Mouse (Mus musculus): ENCODE measurements around the gene Cnn2. TPM values are rescaled to one million over a fixed set of nuclear protein-coding genes. Genes with fewer than 3 reads are reported as not detected.

The Cnn2 gene
- polyA plus RNA-seq, 1 experiment, result 387 TPM

- no peaks in the 10 kb centered on the region for H3K4me1 ChIP-seq (ENCODE audit: control insufficient read depth, insufficient read depth, low read length)
- WGBS, result 86% methylated on average over 33 of the region's 36 CpGs
- DNase-seq, result no peak
- no peak overlapping the region for H3K4me3 ChIP-seq (replicated peaks; ENCODE audit: extremely low read depth, low read depth, low read length)
- TF ChIP-seq CTCF (IDR thresholded peaks at IDR 0.05; ENCODE audit: insufficient read depth, low read length) (no peak), POLR2A (IDR thresholded peaks at IDR 0.05; ENCODE audit: borderline replicate concordance, extremely low read depth, low read depth, low read length) (no peak)
Measured at GRCm38 (mm10) chr10:79976722-79977107, 11.7 kb upstream of the Cnn2 start.

GRCm38 (mm10) chr10:79977324-79977723 is 11.1 kb upstream of the Cnn2 start:
- H3K4me3 ChIP-seq (replicated peaks; ENCODE audit: extremely low read depth, low read depth, low read length), result no peak overlapping the region
- DNase-seq, result no peak
- TF ChIP-seq CTCF (IDR thresholded peaks at IDR 0.05; ENCODE audit: insufficient read depth, low read length) (no peak), POLR2A (IDR thresholded peaks at IDR 0.05; ENCODE audit: borderline replicate concordance, extremely low read depth, low read depth, low read length) (no peak)
- WGBS, result 89% methylated on average over 28 of the region's 28 CpGs
- peaks cover under 1% of the 10 kb centered on the region for H3K4me1 ChIP-seq (ENCODE audit: control insufficient read depth, insufficient read depth, low read length)

DNA sequence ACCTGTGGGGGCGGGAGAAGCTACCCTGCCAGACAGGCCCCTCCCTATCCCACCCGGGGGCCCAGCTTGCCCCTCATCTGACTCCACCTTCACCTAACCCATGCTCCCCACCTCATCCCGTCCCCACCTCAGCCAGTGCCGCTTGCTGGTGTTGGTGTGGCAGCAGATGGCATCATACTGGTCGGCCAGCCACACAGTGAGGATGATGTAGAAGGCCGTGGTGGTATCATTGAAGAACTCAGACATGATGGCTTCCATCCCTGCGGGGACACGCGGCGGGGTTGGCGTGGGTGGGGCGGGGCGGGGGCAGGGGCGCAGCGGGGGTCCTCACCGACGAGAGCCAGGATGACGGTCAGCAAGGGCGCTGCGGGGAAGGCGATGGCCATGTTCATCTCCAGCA is 10.3 kb upstream of the Cnn2 start:
- no peak for DNase-seq
- Histone ChIP-seq H3K4me3 (replicated peaks; ENCODE audit: extremely low read depth, low read depth, low read length) (no peak overlapping the region), H3K4me1 (ENCODE audit: control insufficient read depth, insufficient read depth, low read length) (peaks cover 8% of the 10 kb centered on the region)
- TF ChIP-seq POLR2A (IDR thresholded peaks at IDR 0.05; ENCODE audit: borderline replicate concordance, extremely low read depth, low read depth, low read length), result no peak
- TF ChIP-seq CTCF (IDR thresholded peaks at IDR 0.05; ENCODE audit: insufficient read depth, low read length), result no peak
- 96% methylated on average over 21 of the region's 21 CpGs for WGBS

- peaks cover 11% of the 10 kb centered on the region for H3K4me1 ChIP-seq (ENCODE audit: control insufficient read depth, insufficient read depth, low read length)
- H3K4me3 ChIP-seq (replicated peaks; ENCODE audit: extremely low read depth, low read depth, low read length), result no peak overlapping the region
- no peak for TF ChIP-seq POLR2A (IDR thresholded peaks at IDR 0.05; ENCODE audit: borderline replicate concordance, extremely low read depth, low read depth, low read length)
- no peak for TF ChIP-seq CTCF (IDR thresholded peaks at IDR 0.05; ENCODE audit: insufficient read depth, low read length)
- no peak for DNase-seq
- WGBS, result 93% methylated on average over 22 of the region's 22 CpGs
Measured at GRCm38 (mm10) chr10:79979401-79980155, 8.8 kb upstream of the Cnn2 start.

GRCm38 (mm10) chr10:79983205-79983604 is 5.2 kb upstream of the Cnn2 start:
- DNase-seq, result no peak
- H3K4me3 ChIP-seq (replicated peaks; ENCODE audit: extremely low read depth, low read depth, low read length), result peak overlapping the region; percentile 85
- 58% methylated on average over 5 of the region's 5 CpGs for WGBS
- peaks cover 27% of the 10 kb centered on the region for H3K4me1 ChIP-seq (ENCODE audit: control insufficient read depth, insufficient read depth, low read length)
- TF ChIP-seq POLR2A (IDR thresholded peaks at IDR 0.05; ENCODE audit: borderline replicate concordance, extremely low read depth, low read depth, low read length) (no peak), CTCF (IDR thresholded peaks at IDR 0.05; ENCODE audit: insufficient read depth, low read length) (no peak)

DNA sequence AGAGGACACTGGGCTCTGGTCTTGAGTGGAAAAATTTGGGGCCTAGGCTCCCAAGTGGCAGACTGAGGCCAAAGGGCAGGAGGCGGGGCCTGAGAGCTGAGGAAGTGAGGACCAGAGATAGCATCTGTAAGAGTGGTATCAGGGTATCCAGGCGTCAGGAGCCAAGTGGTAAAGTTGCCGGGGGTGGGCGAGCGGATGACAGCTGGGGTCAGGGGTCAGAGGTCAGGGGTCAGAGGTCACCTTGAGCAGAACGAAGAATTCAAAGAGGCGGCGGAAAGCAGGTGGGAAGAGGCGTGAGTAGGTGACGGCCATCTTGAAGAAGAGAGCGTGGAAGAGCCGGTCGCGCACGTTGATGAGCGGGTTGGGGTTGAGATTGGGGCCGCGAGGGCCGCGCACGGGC is 4.7 kb upstream of the Cnn2 start:
- DNase-seq, result peak; percentile 66
- WGBS, result 4% methylated on average over 21 of the region's 21 CpGs

GRCm38 (mm10) chr10:79984195-79984816 is 4.1 kb upstream of the Cnn2 start, which contains the start of gene Tmem259:
Gene Tmem259, minus strand, starts transcription at chr10:79984330.
- Histone ChIP-seq H3K4me1 (ENCODE audit: control insufficient read depth, insufficient read depth, low read length) (peaks cover 28% of the 10 kb centered on the region), H3K4me3 (replicated peaks; ENCODE audit: extremely low read depth, low read depth, low read length) (peak within 1 kb of the TSS; percentile 87)
- no peak for TF ChIP-seq POLR2A (IDR thresholded peaks at IDR 0.05; ENCODE audit: borderline replicate concordance, extremely low read depth, low read depth, low read length)
- no peak; the same call in 1 of the 2 replicates for TF ChIP-seq CTCF (IDR thresholded peaks at IDR 0.05; ENCODE audit: insufficient read depth, low read length)
- WGBS, result under 1% methylated on average over 49 of the region's 49 CpGs
- DNase-seq, result peak; percentile 85

More for the DNA sequence above, 4.7 kb upstream of the Cnn2 start:
- TF ChIP-seq POLR2A (IDR thresholded peaks at IDR 0.05; ENCODE audit: borderline replicate concordance, extremely low read depth, low read depth, low read length) (no peak), CTCF (IDR thresholded peaks at IDR 0.05; ENCODE audit: insufficient read depth, low read length) (no peak)
- peak overlapping the region; percentile 85 for H3K4me3 ChIP-seq (replicated peaks; ENCODE audit: extremely low read depth, low read depth, low read length)
- peaks cover 27% of the 10 kb centered on the region for H3K4me1 ChIP-seq (ENCODE audit: control insufficient read depth, insufficient read depth, low read length)

- peaks cover 30% of the 10 kb centered on the region for H3K4me1 ChIP-seq (ENCODE audit: control insufficient read depth, insufficient read depth, low read length)
- H3K4me3 ChIP-seq (replicated peaks; ENCODE audit: extremely low read depth, low read depth, low read length), result peak overlapping the region; percentile 87
- under 1% methylated on average over 22 of the region's 22 CpGs for WGBS
- DNase-seq, result peak; percentile 92
- TF ChIP-seq POLR2A (IDR thresholded peaks at IDR 0.05; ENCODE audit: borderline replicate concordance, extremely low read depth, low read depth, low read length) (peak; percentile 52; the same call in 1 of the 2 replicates), CTCF (IDR thresholded peaks at IDR 0.05; ENCODE audit: insufficient read depth, low read length) (no peak)
Measured at GRCm38 (mm10) chr10:79984871-79985270, 3.5 kb upstream of the Cnn2 start.

GRCm38 (mm10) chr10:79985334-79986231 is 2.8 kb upstream of the Cnn2 start:
- H3K4me3 ChIP-seq (replicated peaks; ENCODE audit: extremely low read depth, low read depth, low read length), result peak overlapping the region; percentile 87
- peak; percentile 71 for DNase-seq
- under 1% methylated on average over 35 of the region's 35 CpGs for WGBS
- TF ChIP-seq CTCF (IDR thresholded peaks at IDR 0.05; ENCODE audit: insufficient read depth, low read length) (no peak), POLR2A (IDR thresholded peaks at IDR 0.05; ENCODE audit: borderline replicate concordance, extremely low read depth, low read depth, low read length) (peak; percentile 44; the same call in 1 of the 2 replicates)
- H3K4me1 ChIP-seq (ENCODE audit: control insufficient read depth, insufficient read depth, low read length), result peaks cover 30% of the 10 kb centered on the region
